Mouse (Mus musculus) macrophage (primary cell): ENCODE results near the gene Fcho2. TPM values are rescaled to one million over a fixed set of nuclear protein-coding genes. Genes with fewer than 3 reads are reported as not detected.

Source experiments
- H3K27ac ChIP-seq: fragments of 350-480 bp; formaldehyde crosslinking; 2 replicates; pipeline ENCODE4 v1.9.0; 2021
- H3K36me3 ChIP-seq: fragments of 350-480 bp; formaldehyde crosslinking; 2 replicates; pipeline ENCODE4 v1.9.0; 2021; ENCODE audit errors: inconsistent target
- H3K4me3 ChIP-seq: fragments of 350-480 bp; formaldehyde crosslinking; 2 replicates; pipeline ENCODE4 v1.9.0; 2021; ENCODE audit errors: inconsistent target
- H3K79me2 ChIP-seq: fragments of 350-480 bp; formaldehyde crosslinking; 2 replicates; pipeline ENCODE4 v1.9.0; 2021; ENCODE audit errors: inconsistent target
- WGBS: methylation state at CpG from one replicate; pipeline ENCODE4 v1.1.7; 2026; ENCODE audit warnings: inconsistent platforms; ENCODE audit not compliant: missing documents; 5-methylcytosine and 5-hydroxymethylcytosine counted together
- polyA plus RNA-seq: library from polyadenylated mRNA; stranded (reverse); fragments of 250-400 nt; gene quantifications from 3 replicates; pipeline ENCODE4 v1.2.4, GENCODE M21; 2018; ENCODE audit warnings: inconsistent platforms

Fcho2 gene
- polyA plus RNA-seq, 1 experiment from 2014 or later = 104 TPM

- Histone ChIP-seq H3K79me2 (no peaks in the 10 kb centered on the region), H3K4me3 (no peak overlapping the region), H3K36me3 (no peaks in the 10 kb centered on the region), H3K27ac (no peak overlapping the region)
- WGBS = 100% methylated on average over 6 of the region's 6 CpGs
Observed at GRCm38 (mm10) chr13:98715443-98715990, 99.7 kb downstream of the Fcho2 start.

GRCm38 (mm10) chr13:98710655-98711054 lies 104.6 kb downstream of the Fcho2 start:
- no peaks in the 10 kb centered on the region for H3K36me3 ChIP-seq
- H3K4me3 ChIP-seq = no peak overlapping the region
- 90% methylated on average over 1 of the region's 1 CpGs for WGBS

GRCm38 (mm10) chr13:98710236-98710635 lies 105.0 kb downstream of the Fcho2 start:
- H3K36me3 ChIP-seq = no peaks in the 10 kb centered on the region
- WGBS = 93% methylated on average over 8 of the region's 8 CpGs

More at GRCm38 (mm10) chr13:98710655-98711054, 104.6 kb downstream of the Fcho2 start:
- Histone ChIP-seq H3K27ac (no peak overlapping the region), H3K79me2 (no peaks in the 10 kb centered on the region)

GRCm38 (mm10) chr13:98705501-98705900 lies 109.7 kb downstream of the Fcho2 start:
- H3K36me3 ChIP-seq = no peaks in the 10 kb centered on the region
- WGBS = 66% methylated on average over 4 of the region's 4 CpGs
- H3K79me2 ChIP-seq = no peaks in the 10 kb centered on the region
- H3K27ac ChIP-seq = no peak overlapping the region
- H3K4me3 ChIP-seq = no peak overlapping the region

More at GRCm38 (mm10) chr13:98710236-98710635, 105.0 kb downstream of the Fcho2 start:
- Histone ChIP-seq H3K4me3 (no peak overlapping the region), H3K79me2 (no peaks in the 10 kb centered on the region), H3K27ac (no peak overlapping the region)

GRCm38 (mm10) chr13:98703786-98704185 lies 111.5 kb downstream of the Fcho2 start:
- no peaks in the 10 kb centered on the region for H3K36me3 ChIP-seq
- WGBS = 65% methylated on average over 3 of the region's 8 CpGs
- H3K79me2 ChIP-seq = no peaks in the 10 kb centered on the region
- H3K4me3 ChIP-seq = no peak overlapping the region
- H3K27ac ChIP-seq = no peak overlapping the region

- 93% methylated on average over 8 of the region's 8 CpGs for WGBS
- Histone ChIP-seq H3K36me3 (no peaks in the 10 kb centered on the region), H3K4me3 (no peak overlapping the region), H3K79me2 (no peaks in the 10 kb centered on the region), H3K27ac (no peak overlapping the region)
Observed at GRCm38 (mm10) chr13:98702361-98702760, 112.9 kb downstream of the Fcho2 start.

GRCm38 (mm10) chr13:98701309-98701675 lies 114.0 kb downstream of the Fcho2 start:
- H3K36me3 ChIP-seq = no peaks in the 10 kb centered on the region
- H3K27ac ChIP-seq = no peak overlapping the region
- H3K4me3 ChIP-seq = no peak overlapping the region
- 95% methylated on average over 5 of the region's 5 CpGs for WGBS
- no peaks in the 10 kb centered on the region for H3K79me2 ChIP-seq

- 83% methylated on average over 10 of the region's 10 CpGs for WGBS
- no peaks in the 10 kb centered on the region for H3K36me3 ChIP-seq
- no peaks in the 10 kb centered on the region for H3K79me2 ChIP-seq
- no peak overlapping the region for H3K27ac ChIP-seq
- no peak overlapping the region for H3K4me3 ChIP-seq
Observed at GRCm38 (mm10) chr13:98700661-98701308, 114.5 kb downstream of the Fcho2 start.

GRCm38 (mm10) chr13:98699982-98700540 lies 115.2 kb downstream of the Fcho2 start:
- Histone ChIP-seq H3K27ac (no peak overlapping the region), H3K79me2 (no peaks in the 10 kb centered on the region), H3K4me3 (no peak overlapping the region), H3K36me3 (no peaks in the 10 kb centered on the region)
- 85% methylated on average over 5 of the region's 5 CpGs for WGBS

- 93% methylated on average over 14 of the region's 14 CpGs for WGBS
- no peak overlapping the region for H3K27ac ChIP-seq
- H3K36me3 ChIP-seq = no peaks in the 10 kb centered on the region
- no peak overlapping the region for H3K4me3 ChIP-seq
- H3K79me2 ChIP-seq = no peaks in the 10 kb centered on the region
Observed at GRCm38 (mm10) chr13:98699051-98699744, 116.1 kb downstream of the Fcho2 start.

GRCm38 (mm10) chr13:98696716-98697115 lies 118.5 kb downstream of the Fcho2 start:
- Histone ChIP-seq H3K4me3 (no peak overlapping the region), H3K27ac (no peak overlapping the region), H3K36me3 (no peaks in the 10 kb centered on the region), H3K79me2 (peaks cover 9% of the 10 kb centered on the region)
- WGBS = 95% methylated on average over 3 of the region's 3 CpGs

- no peak overlapping the region for H3K4me3 ChIP-seq
- H3K36me3 ChIP-seq = no peaks in the 10 kb centered on the region
- peaks cover 21% of the 10 kb centered on the region for H3K79me2 ChIP-seq
- 91% methylated on average over 2 of the region's 2 CpGs for WGBS
- H3K27ac ChIP-seq = no peak overlapping the region
Observed at GRCm38 (mm10) chr13:98695546-98695945, 119.7 kb downstream of the Fcho2 start.

GRCm38 (mm10) chr13:98694773-98695314 lies 120.4 kb downstream of the Fcho2 start, which contains the start of gene Tmem171:
Tmem171 (minus strand) TSS chr13:98694834.
- Histone ChIP-seq H3K27ac (peak within 1 kb of the TSS; percentile 95), H3K4me3 (no peak within 1 kb of the TSS), H3K36me3 (no peaks in the 10 kb centered on the region), H3K79me2 (peaks cover 28% of the 10 kb centered on the region)
- WGBS = 26% methylated on average over 41 of the region's 44 CpGs

GRCm38 (mm10) chr13:98693316-98693715 lies 121.9 kb downstream of the Fcho2 start:
- H3K27ac ChIP-seq = peak overlapping the region; percentile 95
- H3K79me2 ChIP-seq = peaks cover 43% of the 10 kb centered on the region
- peaks cover 1% of the 10 kb centered on the region; the same call in 1 of the 2 replicates for H3K36me3 ChIP-seq
- H3K4me3 ChIP-seq = peak overlapping the region; percentile 22
- 46% methylated on average over 11 of the region's 11 CpGs for WGBS
